Mouse (Mus musculus) forebrain, postnatal 0 days (tissue): ENCODE data around the gene Mapre3. TPM values are rescaled to one million over a fixed set of nuclear protein-coding genes. Genes with fewer than 3 reads are reported as not detected.

Experiments used
- ATAC-seq: fragments of 200-750 bp; cut with Nextera tagmentation; 2 replicates; pipeline ENCODE4 v1.8.0; 2017; ENCODE audit warnings: mild to moderate bottlenecking, moderate library complexity
- DNase-seq: peaks from one replicate; pipeline ENCODE4 v3.0.0-alpha.2; 2015
- H3K27ac ChIP-seq: fragments of 300-500 bp; sonication (generic); 2 replicates; pipeline ENCODE4 v1.5.1; 2014; ENCODE audit warnings: low read depth, mild to moderate bottlenecking, antibody characterized with exemption, low read length, moderate library complexity, mixed read lengths
- H3K27me3 ChIP-seq: fragments of 300-500 bp; sonication (generic); 2 replicates; pipeline ENCODE4 v1.6.1; 2014; ENCODE audit warnings: mild to moderate bottlenecking, low read length, mixed read lengths; ENCODE audit not compliant: insufficient read depth
- H3K36me3 ChIP-seq: fragments of 300-500 bp; sonication (generic); 2 replicates; pipeline ENCODE4 v1.6.1; 2014; ENCODE audit warnings: mild to moderate bottlenecking, moderate library complexity; ENCODE audit not compliant: insufficient read depth
- H3K4me1 ChIP-seq: fragments of 300-500 bp; sonication (generic); 2 replicates; pipeline ENCODE4 v1.6.1; 2014; ENCODE audit warnings: antibody characterized with exemption; ENCODE audit not compliant: insufficient read depth
- H3K4me2 ChIP-seq: fragments of 300-500 bp; sonication (generic); 2 replicates; pipeline ENCODE4 v1.6.1; 2014; ENCODE audit warnings: low read depth, mild to moderate bottlenecking, moderate library complexity
- H3K4me3 ChIP-seq: fragments of 300-500 bp; sonication (generic); 2 replicates; pipeline ENCODE4 v1.5.1; 2014; ENCODE audit warnings: low read depth, low read length, mixed read lengths
- H3K9ac ChIP-seq: fragments of 300-500 bp; sonication (generic); 2 replicates; pipeline ENCODE4 v1.6.1; 2014; ENCODE audit warnings: mild to moderate bottlenecking
- H3K9me3 ChIP-seq: fragments of 300-500 bp; sonication (generic); 2 replicates; pipeline ENCODE4 v1.6.1; 2016; ENCODE audit warnings: low read length
- CTCF ChIP-seq: sonication (generic); IDR thresholded peaks from 2 replicates; pipeline ENCODE4 v1.5.1; 2016; ENCODE audit warnings: antibody characterized with exemption, control low read depth, low read depth
- WGBS: fragments of 180-500 bp; shearing (Covaris S2); extraction: QIAGEN DNeasy Blood & Tissue Kit; methylation state at CpG from one replicate; pipeline ENCODE4 v1.1.7; 2014; 5-methylcytosine and 5-hydroxymethylcytosine counted together
- polyA plus RNA-seq: library from polyadenylated mRNA; unstranded; fragments of >200 nt; fragmentation: Nextera tagmentation; extraction: Ambion mirVana; gene quantifications from 2 replicates; pipeline ENCODE4 v1.2.1, GENCODE M21; 2015
- total RNA-seq: library from RNA; depleted of rRNA; stranded (reverse); fragments of >200 nt; gene quantifications from 2 replicates; pipeline ENCODE4 v1.2.3, GENCODE M21; 2014

Gene Mapre3
- total and polyA plus RNA-seq, 2 experiments from 2014 or later = 55.0 to 141 TPM

- H3K4me2 ChIP-seq = peak overlapping the region; percentile 85
- no peaks in the 10 kb centered on the region for H3K27me3 ChIP-seq
- H3K36me3 ChIP-seq = peaks cover 47% of the 10 kb centered on the region
- 86% methylated on average over 7 of the region's 7 CpGs for WGBS
- peak overlapping the region; percentile 98; the same call in 1 of the 2 replicates for H3K27ac ChIP-seq
- peak overlapping the region; percentile 85 for H3K4me3 ChIP-seq
- TF ChIP-seq CTCF = no peak
- no peaks in the 10 kb centered on the region for H3K9me3 ChIP-seq
- H3K4me1 ChIP-seq = peaks cover 9% of the 10 kb centered on the region
- H3K9ac ChIP-seq = 0 out of 2 replicates have a peak overlapping the region, but pooled peaks have one; percentile 90
- ATAC-seq (no peak), DNase-seq (no peak)
These were observed 75.9 kb downstream of the Mapre3 start for GRCm38 (mm10) chr5:30890375-30890774.

DNA sequence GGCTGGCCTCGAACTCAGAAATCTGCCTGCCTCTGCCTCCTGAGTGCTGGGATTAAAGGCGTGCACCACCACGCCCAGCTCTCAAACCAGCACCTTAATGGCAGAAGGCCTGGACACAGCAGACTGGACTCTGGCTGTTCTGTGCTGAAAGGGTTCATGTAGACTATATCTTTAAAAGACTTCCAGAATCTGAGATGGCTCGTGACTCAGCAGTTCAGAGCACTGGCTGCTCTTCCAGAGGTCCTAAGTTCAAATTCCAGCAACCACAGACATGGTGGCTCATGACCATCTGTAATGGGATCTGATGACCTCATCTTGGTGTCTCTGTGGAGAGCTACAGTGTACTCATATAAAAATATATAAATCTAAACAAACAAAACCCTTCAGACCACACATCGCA lies 87.4 kb downstream of the Mapre3 start:
- H3K4me3 ChIP-seq = no peak overlapping the region
- WGBS = 92% methylated on average over 5 of the region's 5 CpGs
- no peaks in the 10 kb centered on the region for H3K9me3 ChIP-seq
- no peaks in the 10 kb centered on the region for H3K27me3 ChIP-seq
- peaks cover 52% of the 10 kb centered on the region for H3K36me3 ChIP-seq
- H3K4me2 ChIP-seq = no peak overlapping the region
- no peak overlapping the region for H3K9ac ChIP-seq
- TF ChIP-seq CTCF = no peak
- H3K27ac ChIP-seq = no peak overlapping the region
- ATAC-seq = no peak
- H3K4me1 ChIP-seq = 0 out of 2 replicates have a peak, but pooled peaks cover 4% of the 10 kb centered on the region
- DNase-seq = no peak

DNA sequence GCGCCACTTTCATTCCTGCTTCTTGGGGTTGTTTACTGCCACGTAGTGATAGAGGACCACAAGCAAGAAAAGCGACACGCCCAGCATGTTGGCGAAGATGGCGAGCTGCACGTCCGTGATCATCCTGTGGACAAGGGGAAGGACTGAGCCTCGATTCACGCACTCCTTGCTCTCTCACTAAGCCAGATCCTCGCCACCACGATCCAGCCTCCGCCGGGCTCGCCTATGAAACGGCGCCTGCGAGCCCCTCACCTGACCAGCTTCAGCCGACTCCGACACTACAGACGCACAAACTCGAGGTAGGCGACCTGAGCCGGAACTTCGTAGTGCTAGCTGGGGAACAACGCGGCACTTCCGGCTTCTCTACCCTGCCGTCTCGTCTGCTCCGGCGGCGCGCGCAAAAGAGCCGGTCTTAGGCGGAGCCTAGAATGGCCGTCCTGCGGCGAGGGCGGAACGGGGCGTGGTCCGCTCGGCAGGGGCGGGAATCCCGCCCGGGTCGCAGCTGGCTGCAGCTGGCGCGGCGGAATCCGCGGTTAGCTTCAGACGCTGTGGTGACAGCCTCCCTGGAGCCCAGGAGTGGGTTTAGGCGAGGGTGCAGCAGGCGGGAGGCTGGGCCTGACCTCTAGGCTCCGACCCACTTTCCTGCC lies 93.1 kb downstream of the Mapre3 start, which contains the start of gene Ost4:
Ost4 (minus strand) TSS at position 376 of the 647 bp plus-strand sequence.
- Histone ChIP-seq H3K9ac (peak within 1 kb of the TSS; percentile 84), H3K27ac (peak within 1 kb of the TSS; percentile 82), H3K36me3 (peaks cover 36% of the 10 kb centered on the region), H3K27me3 (no peaks in the 10 kb centered on the region), H3K9me3 (no peaks in the 10 kb centered on the region), H3K4me1 (peaks cover 10% of the 10 kb centered on the region), H3K4me3 (peak within 1 kb of the TSS; percentile 69), H3K4me2 (peak within 1 kb of the TSS; percentile 96)
- ATAC-seq = peak; percentile 98
- no peak for TF ChIP-seq CTCF
- DNase-seq = peak; percentile 96
- 2% methylated on average over 58 of the region's 58 CpGs for WGBS

- DNase-seq (no peak), ATAC-seq (no peak)
- Histone ChIP-seq H3K36me3 (peaks cover 26% of the 10 kb centered on the region), H3K9me3 (no peaks in the 10 kb centered on the region), H3K27me3 (no peaks in the 10 kb centered on the region), H3K9ac (peak overlapping the region; percentile 84), H3K4me3 (peak overlapping the region; percentile 69), H3K4me1 (peaks cover 10% of the 10 kb centered on the region), H3K4me2 (peak overlapping the region; percentile 96), H3K27ac (no peak overlapping the region)
- no peak for TF ChIP-seq CTCF
- 49% methylated on average over 13 of the region's 13 CpGs for WGBS
These were observed 94.2 kb downstream of the Mapre3 start for GRCm38 (mm10) chr5:30908426-30909299.

GRCm38 (mm10) chr5:30909300-30909659 lies 94.8 kb downstream of the Mapre3 start:
- WGBS = 71% methylated on average over 7 of the region's 7 CpGs
- DNase-seq = no peak
- H3K27ac ChIP-seq = no peak overlapping the region
- no peak overlapping the region for H3K9ac ChIP-seq
- no peak for TF ChIP-seq CTCF
- H3K36me3 ChIP-seq = peaks cover 20% of the 10 kb centered on the region
- H3K4me1 ChIP-seq = peaks cover 10% of the 10 kb centered on the region
- H3K9me3 ChIP-seq = no peaks in the 10 kb centered on the region
- H3K4me3 ChIP-seq = no peak overlapping the region
- no peak for ATAC-seq
- no peaks in the 10 kb centered on the region for H3K27me3 ChIP-seq
- H3K4me2 ChIP-seq = no peak overlapping the region

DNA sequence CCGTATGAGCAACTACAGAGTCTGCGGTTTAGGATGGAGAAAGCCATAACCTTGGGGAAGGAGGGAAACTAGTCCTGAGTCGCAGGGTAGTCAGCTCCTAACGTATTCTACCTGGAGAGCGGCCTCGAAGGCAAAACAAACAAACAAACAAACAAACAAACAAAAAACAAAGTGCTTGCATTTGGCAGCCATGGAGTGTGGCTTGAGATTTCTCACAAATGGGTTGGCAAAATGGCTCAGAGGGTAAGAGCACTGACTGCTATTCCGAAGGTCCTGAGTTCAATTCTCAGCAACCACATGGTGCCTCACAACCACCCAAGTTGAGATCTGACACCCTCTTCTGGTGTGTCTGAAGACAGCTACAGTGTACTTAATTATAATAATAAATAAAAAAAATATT lies 95.4 kb downstream of the Mapre3 start:
- DNase-seq (no peak), ATAC-seq (no peak)
- Histone ChIP-seq H3K4me3 (no peak overlapping the region), H3K9ac (no peak overlapping the region), H3K4me2 (no peak overlapping the region), H3K9me3 (no peaks in the 10 kb centered on the region), H3K36me3 (peaks cover 14% of the 10 kb centered on the region), H3K4me1 (peaks cover 10% of the 10 kb centered on the region), H3K27me3 (no peaks in the 10 kb centered on the region), H3K27ac (no peak overlapping the region)
- WGBS = 85% methylated on average over 7 of the region's 7 CpGs
- TF ChIP-seq CTCF = no peak

DNA sequence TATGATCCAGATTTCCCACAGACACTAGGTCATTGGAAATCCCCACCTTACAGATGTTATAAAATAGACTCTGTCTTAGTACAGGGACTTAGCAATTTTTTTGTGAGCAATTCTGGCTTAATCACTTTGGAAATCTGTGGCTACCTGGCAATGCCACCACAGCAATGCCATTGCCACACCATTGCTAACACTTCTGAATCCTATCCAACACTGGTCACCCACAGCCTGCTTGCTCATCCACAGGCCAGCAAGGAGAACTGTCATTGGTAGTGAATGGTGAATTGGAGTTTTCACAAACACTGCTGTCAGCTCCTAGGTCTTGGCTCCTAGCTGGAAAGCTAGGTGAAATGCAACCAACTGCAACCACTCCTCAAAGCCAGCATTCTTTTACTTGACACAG lies 96.0 kb downstream of the Mapre3 start:
- no peaks in the 10 kb centered on the region for H3K9me3 ChIP-seq
- DNase-seq (no peak), ATAC-seq (no peak)
- TF ChIP-seq CTCF = no peak
- no peak overlapping the region for H3K9ac ChIP-seq
- no peak overlapping the region for H3K27ac ChIP-seq
- H3K4me3 ChIP-seq = no peak overlapping the region
- peaks cover 8% of the 10 kb centered on the region for H3K36me3 ChIP-seq
- peaks cover 10% of the 10 kb centered on the region for H3K4me1 ChIP-seq
- no peak overlapping the region for H3K4me2 ChIP-seq
- H3K27me3 ChIP-seq = no peaks in the 10 kb centered on the region
